Mouse (Mus musculus) frontal cortex, postnatal 10 days (tissue): ENCODE measurements at regions not wholly inside any gene's neighbourhood (a gene's known extent, or its start where the extent isn't known, plus 50 kb on each side); places are given as distances from the start of the nearest gene placed in this dataset.

ENCODE experiments used
- DNase-seq, 2 experiments: peaks; one replicate each; pipeline ENCODE4 v3.0.0; 2022; ENCODE audit warnings: low spot score in 2 of 2, mixed read lengths in 1 of 2

DNA sequence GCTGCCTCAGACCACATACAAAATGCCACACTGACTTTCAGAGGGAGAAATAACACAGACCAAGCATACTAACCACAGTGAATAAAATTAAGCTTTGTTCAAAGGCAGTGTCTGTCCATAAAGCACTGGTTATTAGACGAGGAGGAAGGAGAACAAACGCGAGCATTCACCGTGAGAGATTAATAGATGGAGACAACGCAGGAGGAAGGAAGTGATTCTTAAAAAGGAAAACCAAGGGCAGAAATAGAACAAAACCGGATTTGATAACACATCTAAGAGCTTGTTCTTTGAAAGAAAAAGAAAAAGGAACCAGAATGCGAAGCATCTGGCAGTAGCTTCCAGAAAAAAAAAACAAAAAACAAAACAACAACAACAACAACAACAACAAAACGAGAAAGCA lies 86.3 kb upstream of the Irs2 start:
- no peak for DNase-seq

DNA sequence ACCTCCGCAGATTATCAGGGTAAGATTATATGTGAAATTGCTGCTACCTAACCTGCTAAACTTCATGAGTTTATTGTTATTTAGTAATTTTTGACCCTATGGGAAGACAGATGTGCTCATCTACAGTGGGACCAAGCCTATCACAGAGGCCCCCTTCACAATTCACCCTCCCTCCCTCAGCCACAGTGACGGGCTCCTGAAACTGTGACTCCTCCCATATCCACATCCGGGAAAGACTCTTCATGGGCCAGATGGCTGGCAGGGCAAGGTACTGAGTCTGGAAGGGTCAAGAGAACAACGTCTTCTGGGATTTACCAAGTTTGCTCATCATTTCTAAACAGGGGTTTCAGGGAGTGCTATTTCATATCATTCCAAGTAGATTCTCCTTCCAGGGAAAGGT lies 84.1 kb upstream of the Irs2 start:
- no peak for DNase-seq

DNA sequence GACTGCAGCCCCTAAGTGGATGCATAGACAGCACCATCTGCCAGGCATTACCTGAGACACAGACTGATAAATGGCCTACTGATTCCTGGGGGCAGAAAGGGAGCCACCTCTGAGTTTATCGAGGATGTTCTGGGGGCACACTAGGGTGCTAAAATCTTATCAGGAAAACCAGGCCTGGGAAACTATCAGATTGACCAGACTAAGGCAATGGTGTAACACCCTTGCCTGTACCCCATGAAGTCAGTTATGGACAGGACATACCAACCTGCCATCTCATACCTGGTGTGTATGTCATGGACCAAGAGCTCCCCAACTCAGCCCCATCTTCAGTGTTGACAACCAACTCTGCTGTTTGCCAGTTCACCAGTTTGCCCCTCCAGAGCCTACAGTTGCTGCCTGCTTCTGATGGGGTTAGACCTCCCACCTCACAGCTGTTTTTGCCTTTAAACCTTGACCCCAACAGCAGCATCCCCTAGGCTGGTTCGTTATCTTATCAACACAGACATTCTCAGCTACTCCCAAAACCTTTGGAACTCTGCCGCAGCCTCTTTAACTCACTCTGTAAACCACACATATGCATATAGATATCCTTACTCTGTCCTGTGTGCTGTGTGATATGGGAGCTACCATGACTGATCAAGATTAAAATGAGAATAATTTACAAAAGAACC lies 83.6 kb upstream of the Irs2 start:
- no peak for DNase-seq

DNA sequence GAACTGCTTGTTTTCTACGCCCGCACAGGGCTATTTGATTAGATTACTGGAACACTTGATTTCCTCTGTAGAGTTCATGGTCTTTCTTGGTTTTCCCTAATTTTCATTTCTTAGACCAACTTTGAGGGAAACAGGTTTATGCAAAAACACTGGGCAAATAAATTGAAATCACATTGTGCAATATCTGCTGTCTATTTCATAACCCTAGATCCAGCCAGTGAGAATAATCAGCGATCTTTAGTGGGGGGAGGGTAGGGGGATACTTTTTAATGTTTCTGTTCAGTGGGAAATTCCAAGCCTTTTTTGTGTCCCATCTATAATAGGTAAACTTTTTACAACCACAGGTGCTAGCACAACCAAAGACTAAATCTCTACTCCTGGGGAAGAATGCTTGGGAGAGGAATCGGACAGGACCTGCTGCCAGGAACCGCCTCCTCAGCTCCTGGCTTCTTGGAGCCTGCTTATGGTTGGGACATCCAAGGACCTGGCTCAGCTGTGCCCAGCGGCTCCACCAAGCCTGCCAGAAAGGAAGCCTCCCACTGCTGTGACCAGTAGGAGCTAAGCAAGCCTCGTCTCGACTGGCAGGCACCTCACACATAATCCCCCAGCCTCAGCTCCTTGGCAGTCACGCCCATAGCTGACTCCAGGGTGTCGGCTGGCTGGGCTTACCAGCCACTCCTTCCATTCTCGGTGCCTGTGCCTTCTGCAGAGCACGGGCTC lies 80.8 kb upstream of the Irs2 start:
- no peak for DNase-seq

DNA sequence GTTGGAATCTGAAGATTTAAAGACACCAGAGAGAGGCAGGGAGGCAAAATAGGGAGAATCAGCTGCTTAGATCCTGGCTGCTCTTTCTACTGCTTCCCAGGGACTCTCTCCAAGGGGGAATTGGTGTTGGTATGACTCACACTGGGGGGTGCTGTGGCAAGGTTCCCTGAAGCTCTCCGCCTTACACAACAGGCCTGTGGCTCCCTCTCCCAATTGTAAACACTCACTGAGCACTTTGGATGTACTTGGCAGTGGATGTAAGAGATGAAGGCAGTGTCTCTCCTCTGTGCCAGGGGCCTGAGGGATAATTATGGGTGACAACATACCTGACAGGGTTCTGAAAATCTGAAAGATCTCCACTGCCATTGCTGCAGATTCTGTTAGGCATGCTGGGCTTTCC lies 77.0 kb upstream of the Irs2 start:
- no peak for DNase-seq

DNA sequence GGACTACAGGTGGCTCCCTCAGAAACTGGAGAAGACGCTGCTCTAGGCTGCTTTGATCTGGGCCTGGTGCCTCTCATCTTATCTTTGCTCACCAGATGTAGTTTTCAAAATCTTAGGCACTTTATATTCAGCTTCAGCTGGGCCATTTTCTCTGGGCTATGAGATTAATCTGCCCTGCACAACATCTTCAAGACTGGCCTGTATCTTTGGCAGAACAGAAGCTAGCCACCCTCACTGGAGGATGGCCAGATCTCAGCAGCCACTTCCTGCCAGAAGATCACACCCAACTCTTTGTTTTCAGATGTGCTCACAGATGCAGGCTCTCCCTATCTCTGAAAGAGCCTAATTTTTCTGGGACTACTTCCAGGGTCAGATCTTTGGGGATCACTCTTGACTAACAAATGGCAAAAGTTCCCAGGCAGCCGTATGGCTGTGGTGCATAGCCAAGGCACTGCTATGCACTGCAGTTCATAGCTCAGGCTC lies 75.8 kb upstream of the Irs2 start:
- DNase-seq: no peak

DNA sequence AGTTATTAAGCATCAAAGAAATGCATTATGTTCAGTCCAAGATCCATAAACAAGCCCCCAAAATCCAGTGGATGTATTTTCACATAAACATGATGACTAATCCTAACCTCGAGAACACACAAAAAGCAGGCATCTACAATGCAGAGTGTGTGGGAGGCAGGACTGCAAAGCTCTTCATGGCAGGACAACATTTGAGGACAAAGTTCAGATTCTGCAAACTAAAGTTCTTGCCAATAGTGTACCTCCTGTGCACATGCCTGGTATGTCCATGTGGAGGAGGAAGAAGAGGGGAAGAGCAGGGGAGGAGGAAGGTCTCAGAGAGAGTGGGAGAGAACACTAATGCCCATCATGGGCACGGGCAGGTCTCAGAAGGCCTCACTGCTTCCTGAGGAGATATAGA lies 72.6 kb upstream of the Irs2 start:
- DNase-seq: no peak

DNA sequence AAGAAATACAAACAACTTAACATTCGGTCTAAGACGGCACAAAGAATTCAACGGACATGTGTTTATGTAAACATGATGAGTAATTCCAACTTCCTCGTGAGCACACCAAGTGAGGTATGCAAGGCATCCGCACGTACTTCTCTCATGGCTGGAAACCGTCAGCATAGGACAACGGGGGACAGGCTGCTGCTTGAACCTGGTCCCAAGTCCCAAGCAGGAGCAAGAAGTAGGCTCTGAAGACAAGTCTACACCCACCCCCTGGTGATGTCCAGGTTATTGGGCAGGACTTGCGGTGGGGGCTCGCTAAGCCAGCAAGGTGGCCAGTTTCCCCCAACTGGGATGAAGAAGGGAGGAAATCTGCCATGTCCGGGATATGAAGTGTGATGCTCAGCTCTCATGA lies 71.5 kb upstream of the Irs2 start:
- no peak for DNase-seq

DNA sequence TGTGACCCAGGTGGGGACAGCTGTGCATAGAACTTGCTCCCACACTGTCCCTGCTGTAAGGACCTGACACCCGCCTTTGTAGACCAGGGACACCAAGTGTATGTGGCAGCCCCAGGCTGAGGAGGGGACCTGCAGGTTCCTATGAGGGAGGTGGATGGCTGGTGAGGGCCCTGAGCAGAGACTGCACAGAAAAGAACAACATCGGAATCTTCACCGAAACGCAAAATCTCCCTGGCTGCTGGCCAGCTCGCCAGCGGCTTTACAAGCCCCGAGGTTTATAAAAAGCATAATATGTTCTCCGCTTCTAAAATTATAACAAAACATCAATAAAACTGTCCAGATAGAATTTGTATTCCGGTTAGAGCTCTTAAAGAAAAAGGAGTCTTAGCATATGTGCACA lies 68.9 kb upstream of the Irs2 start:
- DNase-seq: no peak

DNA sequence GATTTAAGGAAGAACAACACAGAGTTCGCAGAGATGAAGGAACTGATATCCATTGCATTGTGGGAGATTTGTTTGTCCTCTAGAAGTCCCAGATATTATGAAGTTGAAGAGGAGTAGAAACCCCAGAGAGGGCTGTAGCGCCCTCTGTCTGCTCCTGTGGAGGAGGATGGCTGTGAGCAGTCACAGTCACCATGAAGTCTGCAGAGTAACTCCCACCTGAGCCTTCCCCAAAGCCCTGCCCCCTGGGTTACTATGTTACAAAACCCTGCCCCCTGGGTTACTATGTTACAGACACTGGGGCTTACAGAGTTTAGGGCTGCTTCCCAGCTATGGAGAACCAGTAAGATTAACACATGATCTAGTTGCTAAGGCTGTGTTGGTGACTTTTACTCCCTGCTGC lies 62.9 kb upstream of the Irs2 start:
- DNase-seq: no peak

DNA sequence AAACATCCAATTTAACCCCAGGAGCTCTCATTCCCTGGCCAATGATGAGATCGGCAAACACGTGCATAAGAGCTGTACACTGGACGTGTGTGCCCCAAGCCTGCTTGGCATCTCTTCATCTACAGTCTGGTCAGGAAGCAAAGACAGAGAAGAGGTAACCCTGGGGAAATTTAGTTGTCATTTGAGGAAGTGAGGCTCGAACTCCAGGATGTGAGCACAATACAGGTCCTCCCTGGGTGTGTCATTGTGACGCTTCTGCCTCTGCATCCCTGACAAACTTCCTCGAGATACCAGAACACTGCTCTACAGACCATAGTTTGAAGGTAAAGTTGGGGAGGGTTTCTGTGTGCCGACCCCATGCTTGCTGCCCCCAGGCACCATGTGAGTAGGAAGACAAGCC lies 59.2 kb upstream of the Irs2 start:
- no peak for DNase-seq

DNA sequence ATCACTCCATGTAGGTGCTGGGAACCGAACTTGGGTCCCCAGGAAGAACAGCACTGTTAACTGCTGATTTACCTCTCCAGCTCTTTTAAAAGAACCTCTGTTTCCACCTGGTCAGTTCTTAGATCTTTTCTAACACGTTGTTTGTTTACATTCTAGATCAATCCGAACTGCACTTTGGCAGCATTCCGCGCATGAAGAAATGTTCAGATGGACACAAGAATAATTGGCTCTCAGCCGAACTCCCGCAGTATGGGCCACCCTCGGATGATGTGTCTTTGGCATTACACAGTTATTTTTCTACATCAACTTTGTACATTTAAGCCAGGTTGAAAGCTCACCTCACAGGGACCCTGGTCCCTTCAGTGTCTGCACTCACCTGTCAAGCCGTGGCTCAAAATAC lies 57.7 kb upstream of the Irs2 start:
- DNase-seq: no peak

DNA sequence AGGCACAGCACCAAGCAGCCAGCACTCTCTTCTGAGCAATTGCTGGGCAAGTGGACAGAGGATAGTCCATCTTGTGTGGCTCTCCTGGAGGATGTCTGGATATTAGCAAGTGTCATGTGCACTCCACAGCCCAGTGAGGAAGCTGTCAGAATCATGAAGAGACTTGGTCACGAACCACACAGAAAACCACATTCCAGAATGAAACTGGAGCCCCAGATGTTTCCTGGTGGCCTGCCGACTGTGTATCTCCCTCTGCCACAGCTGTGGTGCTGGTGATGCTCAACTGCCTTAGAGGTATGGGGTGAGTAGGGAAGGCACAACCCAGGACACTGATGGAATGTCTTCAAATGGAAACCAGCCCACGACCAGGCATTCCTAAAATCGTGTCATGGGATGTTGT lies 57.0 kb upstream of the Irs2 start:
- no peak for DNase-seq

DNA sequence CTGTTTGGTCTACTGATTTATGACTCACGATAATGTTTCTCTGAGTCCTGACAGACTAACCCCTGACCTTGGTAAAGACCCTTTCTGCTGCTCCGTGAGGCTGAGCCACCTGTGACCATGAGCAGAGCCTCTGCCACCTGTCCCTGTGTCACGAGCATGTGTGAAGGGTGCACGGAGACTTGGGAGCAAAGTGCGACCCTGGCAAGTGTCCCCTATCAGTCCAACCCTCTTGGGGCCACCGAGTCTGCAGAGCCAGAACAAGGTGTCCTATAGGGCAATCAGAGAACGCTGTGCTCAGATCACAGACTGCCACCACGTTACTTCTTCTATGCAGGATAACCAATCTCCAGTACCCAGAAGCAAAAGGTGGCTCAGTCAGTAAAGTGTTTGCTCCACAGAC lies 54.8 kb upstream of the Irs2 start:
- no peak for DNase-seq

DNA sequence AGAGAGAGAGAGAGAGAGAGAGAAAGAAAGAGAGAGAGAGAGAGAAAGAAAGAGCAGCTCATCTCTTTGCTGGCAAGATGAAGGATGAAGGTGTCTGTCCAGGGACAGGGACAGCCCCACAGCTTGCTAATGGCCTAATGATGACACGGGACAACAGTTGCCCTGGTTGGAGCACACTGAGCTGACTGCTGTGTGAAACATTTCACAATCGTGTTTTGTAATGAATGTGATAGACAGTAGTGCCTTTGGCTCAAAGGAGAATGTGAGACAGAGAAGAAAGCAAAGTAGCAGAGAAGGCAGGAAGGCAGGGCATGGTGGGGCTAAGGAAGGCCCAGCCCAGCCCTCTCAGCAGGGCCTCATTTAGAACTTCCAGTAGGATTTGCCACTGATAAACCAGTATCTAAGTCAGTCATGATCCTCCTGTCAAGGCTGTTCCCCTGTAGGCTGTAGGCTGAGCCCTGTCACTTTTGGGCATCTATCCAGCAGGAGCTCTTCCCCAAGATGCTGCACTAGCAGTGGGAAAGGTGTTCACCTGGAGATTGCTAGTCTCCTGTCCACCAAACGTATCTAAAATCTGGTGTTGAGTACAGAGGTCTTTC lies 54.2 kb upstream of the Irs2 start:
- no peak for DNase-seq

DNA sequence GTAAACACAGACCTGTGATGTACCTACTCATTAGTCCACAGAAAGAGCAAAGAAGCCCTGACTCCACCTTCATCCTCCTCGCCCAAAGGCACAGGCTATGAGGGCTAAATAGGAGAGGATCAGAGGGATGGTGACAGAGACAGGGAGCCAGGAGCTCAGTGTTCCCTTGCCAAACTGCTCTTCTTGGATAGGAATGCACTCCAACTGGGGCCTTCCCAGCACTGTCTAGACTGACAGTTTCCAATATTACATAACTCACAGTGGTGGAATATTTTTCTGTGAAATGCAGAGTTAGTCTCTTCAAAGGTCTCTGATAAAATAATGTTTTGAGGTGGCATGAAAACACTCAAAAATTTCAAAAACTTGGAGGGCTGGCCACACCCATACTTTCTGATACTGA lies 53.5 kb upstream of the Irs2 start:
- no peak for DNase-seq

DNA sequence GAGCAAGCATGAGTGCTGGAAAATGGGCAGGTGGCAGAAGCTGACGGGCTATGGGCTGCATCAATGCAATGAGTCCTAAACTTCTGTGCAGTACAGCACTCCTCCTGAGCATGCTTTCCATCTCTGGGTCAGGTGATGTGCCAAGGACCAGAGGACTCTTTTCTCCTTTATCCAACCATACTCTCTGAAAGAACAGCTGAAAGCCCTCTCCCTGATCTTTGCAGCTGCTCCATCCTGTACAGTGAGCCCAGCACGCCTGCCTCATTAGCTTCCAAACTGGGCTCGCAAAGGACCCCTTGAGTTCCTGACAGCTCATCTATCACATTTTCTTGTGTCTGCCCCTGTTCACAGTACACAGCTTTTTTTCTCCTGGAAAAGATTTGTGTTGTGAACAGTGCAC lies 52.3 kb upstream of the Irs2 start:
- no peak for DNase-seq

DNA sequence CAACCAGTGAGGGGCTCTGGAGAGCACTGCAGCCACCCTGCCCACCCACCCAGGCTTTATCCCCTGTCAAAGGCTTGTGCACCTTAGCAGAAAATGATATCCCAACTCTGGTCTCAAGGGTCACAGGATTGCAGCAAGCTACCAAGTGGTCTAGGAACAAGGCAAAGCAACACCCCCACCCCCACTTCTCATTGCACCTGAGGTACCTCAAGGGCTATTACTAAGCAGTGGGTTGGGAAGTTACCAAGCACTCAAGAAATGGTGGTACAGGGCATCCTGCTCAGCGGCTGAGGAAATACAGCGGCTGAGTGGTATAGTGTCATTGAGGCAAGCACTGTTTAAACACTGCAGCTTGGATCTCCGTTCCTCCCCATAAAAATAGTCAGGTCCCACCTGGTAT lies 50.1 kb upstream of the Irs2 start:
- DNase-seq: no peak
